Mouse (Mus musculus): ENCODE measurements at regions not wholly inside any gene's neighbourhood (a gene's known extent, or its start where the extent isn't known, plus 50 kb on each side); places are given as distances from the start of the nearest gene placed in this dataset.

GRCm38 (mm10) chr11:90088473-90088872 lies 58.3 kb downstream of the Tmem100 start:
- 89% methylated on average over 4 of the region's 4 CpGs for WGBS
- ATAC-seq (ENCODE audit: low FRiP score, low TSS enrichment): no peak
- Histone ChIP-seq H3K4me3 (replicated peaks; ENCODE audit: low read depth, low read length) (no peak overlapping the region), H3K9ac (replicated peaks; ENCODE audit: low read length) (no peak overlapping the region), H3K4me2 (ENCODE audit: low read length) (no peak overlapping the region), H3K9me3 (ENCODE audit: control insufficient read depth, low read length) (no peaks in the 10 kb centered on the region), H3K27me3 (ENCODE audit: control insufficient read depth, insufficient read depth, low read length) (no peaks in the 10 kb centered on the region), H3K4me1 (ENCODE audit: control insufficient read depth, insufficient read depth, low read length) (no peaks in the 10 kb centered on the region), H3K36me3 (ENCODE audit: control insufficient read depth, insufficient read depth, low read length) (no peaks in the 10 kb centered on the region), H3K27ac (replicated peaks; ENCODE audit: low read depth, low read length) (no peak overlapping the region)
- no peak for DNase-seq

GRCm38 (mm10) chr11:90094052-90094451 lies 63.9 kb downstream of the Tmem100 start:
- no peaks in the 10 kb centered on the region for H3K4me1 ChIP-seq (ENCODE audit: control insufficient read depth, insufficient read depth, low read length)
- no peak overlapping the region for H3K27ac ChIP-seq (replicated peaks; ENCODE audit: low read depth, low read length)
- H3K4me3 ChIP-seq (replicated peaks; ENCODE audit: low read depth, low read length): no peak overlapping the region
- 88% methylated on average over 7 of the region's 7 CpGs for WGBS
- no peak overlapping the region for H3K9ac ChIP-seq (replicated peaks; ENCODE audit: low read length)
- no peak overlapping the region for H3K4me2 ChIP-seq (ENCODE audit: low read length)
- H3K27me3 ChIP-seq (ENCODE audit: control insufficient read depth, insufficient read depth, low read length): no peaks in the 10 kb centered on the region
- no peaks in the 10 kb centered on the region for H3K36me3 ChIP-seq (ENCODE audit: control insufficient read depth, insufficient read depth, low read length)
- no peaks in the 10 kb centered on the region for H3K9me3 ChIP-seq (ENCODE audit: control insufficient read depth, low read length)
- ATAC-seq (ENCODE audit: low FRiP score, low TSS enrichment) (no peak), DNase-seq (no peak)

DNA sequence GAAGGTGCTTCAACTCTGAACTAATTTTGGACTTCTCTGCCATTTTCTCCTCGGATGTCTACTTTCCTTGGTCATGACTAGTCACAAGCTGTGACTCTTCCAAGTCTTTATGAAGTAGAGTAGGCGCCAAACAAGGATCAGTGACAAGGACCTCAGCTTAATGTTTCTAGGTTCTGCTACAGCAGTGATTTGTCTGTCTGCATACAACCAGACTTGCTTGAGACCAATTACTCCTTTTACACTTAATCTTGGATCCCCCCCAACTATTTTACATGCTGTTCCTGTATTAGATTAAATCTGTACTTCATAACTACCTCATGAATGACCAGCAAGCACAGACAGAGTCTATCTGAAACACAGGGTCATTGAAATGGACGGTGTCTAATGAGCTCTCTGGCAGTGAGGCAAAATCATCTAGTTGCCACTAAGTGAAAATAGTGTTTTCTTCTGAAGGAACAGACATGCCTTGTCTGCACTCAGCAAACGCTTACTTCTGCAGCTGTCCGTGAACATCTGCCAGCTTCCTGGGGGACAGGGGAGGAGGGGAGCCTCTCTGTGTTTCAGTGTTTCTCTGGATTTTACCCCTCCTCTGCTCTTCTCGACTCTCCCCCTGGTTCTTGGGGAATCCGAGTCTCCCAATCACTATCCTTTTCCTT lies 64.7 kb downstream of the Tmem100 start:
- 86% methylated on average over 7 of the region's 7 CpGs for WGBS
- Histone ChIP-seq H3K9ac (replicated peaks; ENCODE audit: low read length) (no peak overlapping the region), H3K27ac (replicated peaks; ENCODE audit: low read depth, low read length) (no peak overlapping the region), H3K4me1 (ENCODE audit: control insufficient read depth, insufficient read depth, low read length) (no peaks in the 10 kb centered on the region), H3K9me3 (ENCODE audit: control insufficient read depth, low read length) (no peaks in the 10 kb centered on the region), H3K27me3 (ENCODE audit: control insufficient read depth, insufficient read depth, low read length) (no peaks in the 10 kb centered on the region), H3K4me2 (ENCODE audit: low read length) (no peak overlapping the region), H3K4me3 (replicated peaks; ENCODE audit: low read depth, low read length) (no peak overlapping the region), H3K36me3 (ENCODE audit: control insufficient read depth, insufficient read depth, low read length) (no peaks in the 10 kb centered on the region)
- DNase-seq: no peak
- no peak for ATAC-seq (ENCODE audit: low FRiP score, low TSS enrichment)

GRCm38 (mm10) chr11:90098471-90098870 lies 68.3 kb downstream of the Tmem100 start:
- no peak overlapping the region for H3K4me3 ChIP-seq (replicated peaks; ENCODE audit: low read depth, low read length)
- no peaks in the 10 kb centered on the region for H3K27me3 ChIP-seq (ENCODE audit: control insufficient read depth, insufficient read depth, low read length)
- no peak overlapping the region for H3K9ac ChIP-seq (replicated peaks; ENCODE audit: low read length)
- H3K36me3 ChIP-seq (ENCODE audit: control insufficient read depth, insufficient read depth, low read length): no peaks in the 10 kb centered on the region
- no peaks in the 10 kb centered on the region for H3K4me1 ChIP-seq (ENCODE audit: control insufficient read depth, insufficient read depth, low read length)
- no peak overlapping the region for H3K4me2 ChIP-seq (ENCODE audit: low read length)
- H3K27ac ChIP-seq (replicated peaks; ENCODE audit: low read depth, low read length): no peak overlapping the region
- whole genome bisulfite sequencing: 86% methylated on average over 7 of the region's 7 CpGs
- ATAC-seq (ENCODE audit: low FRiP score, low TSS enrichment) (no peak), DNase-seq (no peak)
- H3K9me3 ChIP-seq (ENCODE audit: control insufficient read depth, low read length): no peaks in the 10 kb centered on the region

DNA sequence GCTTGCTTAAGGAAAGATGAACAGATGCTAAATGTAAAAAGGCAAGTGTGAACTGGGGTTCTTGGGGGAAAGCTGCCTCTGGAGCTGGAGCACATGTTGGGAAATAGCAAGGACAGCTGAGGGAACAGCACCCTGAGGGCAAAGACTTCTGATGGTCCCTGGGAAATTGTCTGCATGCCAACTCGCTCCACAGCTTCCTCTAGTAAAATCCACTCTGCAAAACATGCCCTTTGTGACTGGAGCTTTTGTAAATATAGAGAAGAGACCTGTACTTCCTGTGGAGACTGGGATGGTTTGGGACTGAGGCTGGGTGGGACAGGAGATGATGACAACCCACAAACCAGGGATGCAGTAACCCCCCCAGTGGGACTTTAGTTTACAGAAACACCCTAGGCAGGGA lies 69.0 kb downstream of the Tmem100 start:
- ATAC-seq (ENCODE audit: low FRiP score, low TSS enrichment): no peak
- no peak overlapping the region for H3K9ac ChIP-seq (replicated peaks; ENCODE audit: low read length)
- no peaks in the 10 kb centered on the region for H3K36me3 ChIP-seq (ENCODE audit: control insufficient read depth, insufficient read depth, low read length)
- H3K27ac ChIP-seq (replicated peaks; ENCODE audit: low read depth, low read length): no peak overlapping the region
- no peaks in the 10 kb centered on the region for H3K9me3 ChIP-seq (ENCODE audit: control insufficient read depth, low read length)
- no peaks in the 10 kb centered on the region for H3K27me3 ChIP-seq (ENCODE audit: control insufficient read depth, insufficient read depth, low read length)
- WGBS: 69% methylated on average over 1 of the region's 1 CpGs
- no peaks in the 10 kb centered on the region for H3K4me1 ChIP-seq (ENCODE audit: control insufficient read depth, insufficient read depth, low read length)
- DNase-seq: no peak
- no peak overlapping the region for H3K4me3 ChIP-seq (replicated peaks; ENCODE audit: low read depth, low read length)
- H3K4me2 ChIP-seq (ENCODE audit: low read length): no peak overlapping the region

DNA sequence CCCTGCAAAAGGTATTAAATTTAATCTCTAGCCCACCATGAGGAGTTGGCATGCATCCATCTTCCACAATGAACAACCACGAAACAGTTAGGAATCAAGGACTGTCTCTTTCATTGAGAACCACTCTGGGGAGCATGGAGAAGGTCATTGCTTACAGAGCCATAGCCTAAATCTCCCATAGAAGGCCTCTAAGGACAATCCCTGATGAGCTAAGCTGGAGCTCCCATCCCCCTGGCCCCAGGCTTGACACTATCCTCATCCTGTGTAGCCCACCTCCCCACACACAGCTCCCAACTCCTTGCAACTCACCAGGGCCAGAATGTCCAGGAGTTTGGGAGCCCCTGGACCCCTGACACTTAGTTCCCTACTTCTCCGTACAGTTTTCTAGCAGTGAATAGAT lies 70.0 kb downstream of the Tmem100 start:
- ATAC-seq (ENCODE audit: low FRiP score, low TSS enrichment): no peak
- H3K4me3 ChIP-seq (replicated peaks; ENCODE audit: low read depth, low read length): no peak overlapping the region
- H3K4me1 ChIP-seq (ENCODE audit: control insufficient read depth, insufficient read depth, low read length): no peaks in the 10 kb centered on the region
- H3K27me3 ChIP-seq (ENCODE audit: control insufficient read depth, insufficient read depth, low read length): no peaks in the 10 kb centered on the region
- no peak overlapping the region for H3K27ac ChIP-seq (replicated peaks; ENCODE audit: low read depth, low read length)
- H3K9ac ChIP-seq (replicated peaks; ENCODE audit: low read length): no peak overlapping the region
- no peak overlapping the region for H3K4me2 ChIP-seq (ENCODE audit: low read length)
- 77% methylated on average over 2 of the region's 2 CpGs for WGBS
- DNase-seq: no peak
- no peaks in the 10 kb centered on the region for H3K9me3 ChIP-seq (ENCODE audit: control insufficient read depth, low read length)
- H3K36me3 ChIP-seq (ENCODE audit: control insufficient read depth, insufficient read depth, low read length): no peaks in the 10 kb centered on the region

GRCm38 (mm10) chr11:90101284-90101683 lies 71.1 kb downstream of the Tmem100 start:
- H3K9me3 ChIP-seq (ENCODE audit: control insufficient read depth, low read length): no peaks in the 10 kb centered on the region
- 92% methylated on average over 8 of the region's 8 CpGs for WGBS
- DNase-seq: no peak

DNA sequence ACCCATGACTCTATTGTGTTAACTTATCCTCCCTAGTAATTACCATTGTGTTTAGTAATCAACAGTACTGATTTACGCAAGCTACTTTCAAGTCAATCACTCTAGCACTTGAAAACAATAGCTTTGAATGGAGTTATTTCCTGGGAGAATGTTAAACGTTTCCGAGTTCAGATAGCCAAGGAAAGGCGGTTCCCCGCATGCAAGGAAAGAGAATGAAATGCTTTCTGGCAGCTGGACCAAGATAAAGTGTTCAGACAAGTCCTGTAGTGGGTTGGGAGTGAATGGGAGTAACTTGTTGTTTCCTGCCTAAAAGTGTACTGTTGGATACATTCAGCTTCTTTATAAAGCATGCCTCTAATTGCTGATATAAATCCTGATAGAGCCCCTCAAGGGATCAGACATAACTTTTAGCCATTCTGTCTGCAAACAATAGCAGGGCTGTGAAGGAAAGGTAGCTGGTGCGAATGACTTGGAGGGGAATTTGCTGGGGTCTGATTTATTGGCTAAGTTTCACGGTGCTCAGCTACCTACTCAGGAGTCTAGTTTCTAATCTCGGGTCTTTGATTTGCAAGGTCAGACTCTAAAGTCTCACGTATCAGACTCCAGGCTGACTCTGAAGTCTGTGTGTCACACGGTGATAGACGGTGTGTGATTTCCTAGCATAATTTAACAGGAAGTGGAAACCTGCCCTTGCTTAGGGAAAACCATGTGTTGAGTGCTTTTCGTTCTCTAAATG lies 76.1 kb downstream of the Tmem100 start:
- Histone ChIP-seq H3K4me2 (ENCODE audit: low read length) (no peak overlapping the region), H3K9me3 (ENCODE audit: control insufficient read depth, low read length) (no peaks in the 10 kb centered on the region), H3K4me3 (replicated peaks; ENCODE audit: low read depth, low read length) (no peak overlapping the region), H3K36me3 (ENCODE audit: control insufficient read depth, insufficient read depth, low read length) (no peaks in the 10 kb centered on the region), H3K27me3 (ENCODE audit: control insufficient read depth, insufficient read depth, low read length) (no peaks in the 10 kb centered on the region), H3K9ac (replicated peaks; ENCODE audit: low read length) (no peak overlapping the region), H3K27ac (replicated peaks; ENCODE audit: low read depth, low read length) (no peak overlapping the region), H3K4me1 (ENCODE audit: control insufficient read depth, insufficient read depth, low read length) (0 out of 2 replicates have a peak, but pooled peaks cover 4% of the 10 kb centered on the region)
- 85% methylated on average over 12 of the region's 12 CpGs for WGBS
- ATAC-seq (ENCODE audit: low FRiP score, low TSS enrichment) (no peak), DNase-seq (no peak)

More at GRCm38 (mm10) chr11:90101284-90101683, 71.1 kb downstream of the Tmem100 start:
- Histone ChIP-seq H3K4me2 (ENCODE audit: low read length) (no peak overlapping the region), H3K36me3 (ENCODE audit: control insufficient read depth, insufficient read depth, low read length) (no peaks in the 10 kb centered on the region), H3K27me3 (ENCODE audit: control insufficient read depth, insufficient read depth, low read length) (no peaks in the 10 kb centered on the region), H3K27ac (replicated peaks; ENCODE audit: low read depth, low read length) (no peak overlapping the region), H3K4me1 (ENCODE audit: control insufficient read depth, insufficient read depth, low read length) (no peaks in the 10 kb centered on the region), H3K4me3 (replicated peaks; ENCODE audit: low read depth, low read length) (no peak overlapping the region), H3K9ac (replicated peaks; ENCODE audit: low read length) (no peak overlapping the region)
- no peak for ATAC-seq (ENCODE audit: low FRiP score, low TSS enrichment)

DNA sequence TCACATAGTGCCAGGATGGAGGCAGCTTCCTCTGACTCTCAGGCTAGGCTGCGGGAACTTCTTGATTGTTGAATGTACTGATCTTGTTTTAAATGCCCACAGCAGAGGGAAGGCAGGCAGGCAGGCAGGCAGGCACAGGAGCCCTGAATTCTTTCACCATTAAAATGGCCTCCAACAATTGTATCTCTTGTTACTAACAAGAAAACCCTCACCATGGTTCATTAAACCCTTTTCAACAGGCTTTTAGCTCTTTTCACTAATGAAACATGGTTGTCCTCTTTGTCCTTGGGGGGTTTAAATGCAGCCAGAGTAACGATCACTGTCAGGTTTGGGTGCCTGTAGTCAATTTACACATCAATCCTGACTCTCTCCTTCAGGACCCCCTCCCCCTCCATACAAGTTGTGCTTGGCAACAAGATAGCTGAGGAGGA lies 77.8 kb upstream of the Gm45716 start:
- Histone ChIP-seq H3K9ac (replicated peaks; ENCODE audit: low read length) (no peak overlapping the region), H3K4me2 (ENCODE audit: low read length) (no peak overlapping the region), H3K4me3 (replicated peaks; ENCODE audit: low read depth, low read length) (no peak overlapping the region), H3K36me3 (ENCODE audit: control insufficient read depth, insufficient read depth, low read length) (no peaks in the 10 kb centered on the region), H3K9me3 (ENCODE audit: control insufficient read depth, low read length) (no peaks in the 10 kb centered on the region), H3K27me3 (ENCODE audit: control insufficient read depth, insufficient read depth, low read length) (no peaks in the 10 kb centered on the region), H3K4me1 (ENCODE audit: control insufficient read depth, insufficient read depth, low read length) (0 out of 2 replicates have a peak, but pooled peaks cover 4% of the 10 kb centered on the region), H3K27ac (replicated peaks; ENCODE audit: low read depth, low read length) (no peak overlapping the region)
- no peak for ATAC-seq (ENCODE audit: low FRiP score, low TSS enrichment)
- WGBS: 3% methylated on average over 2 of the region's 2 CpGs
- DNase-seq: peak; percentile 49

Data from midbrain, embryonic 14.5 days (tissue).